Mouse (Mus musculus): Measurements from ENCODE around the gene Lyl1.

Gene Lyl1

GRCm38 (mm10) chr8:84723571-84723900, 22.3 kb downstream of the Lyl1 start:
- DNase-seq = no peak

GRCm38 (mm10) chr8:84724683-84725082, 23.4 kb downstream of the Lyl1 start:
- DNase-seq = no peak

- no peak for DNase-seq
Observed at GRCm38 (mm10) chr8:84725246-84725940, 24.1 kb downstream of the Lyl1 start.

- no peak for DNase-seq
Observed at GRCm38 (mm10) chr8:84725941-84726259, 24.6 kb downstream of the Lyl1 start.

GRCm38 (mm10) chr8:84728474-84728873, 27.2 kb downstream of the Lyl1 start:
- no peak for DNase-seq

- no peak for DNase-seq
Observed at GRCm38 (mm10) chr8:84729921-84730362, 28.7 kb downstream of the Lyl1 start.

- no peak for DNase-seq
Observed at GRCm38 (mm10) chr8:84730541-84731370, 29.5 kb downstream of the Lyl1 start.

- DNase-seq = no peak
Observed at GRCm38 (mm10) chr8:84731371-84732177, 30.3 kb downstream of the Lyl1 start.

- peak; percentile 66 for DNase-seq
Observed at GRCm38 (mm10) chr8:84732545-84732944, 31.3 kb downstream of the Lyl1 start.

- DNase-seq = no peak
Observed at GRCm38 (mm10) chr8:84732996-84733395, 31.7 kb downstream of the Lyl1 start.

- DNase-seq = no peak
Observed at GRCm38 (mm10) chr8:84733959-84734358, 32.7 kb downstream of the Lyl1 start.

- no peak for DNase-seq
Observed at GRCm38 (mm10) chr8:84734680-84735079, 33.4 kb downstream of the Lyl1 start.

GRCm38 (mm10) chr8:84735597-84735996, 34.3 kb downstream of the Lyl1 start:
- DNase-seq = no peak

- DNase-seq = no peak
Observed at GRCm38 (mm10) chr8:84736521-84736920, 35.3 kb downstream of the Lyl1 start.

GRCm38 (mm10) chr8:84737608-84738007, 36.4 kb downstream of the Lyl1 start:
- peak; percentile 73 for DNase-seq

GRCm38 (mm10) chr8:84738266-84738665, 37.0 kb downstream of the Lyl1 start:
- DNase-seq = no peak

- DNase-seq = no peak
Observed at GRCm38 (mm10) chr8:84738715-84739400, 37.6 kb downstream of the Lyl1 start.

GRCm38 (mm10) chr8:84739401-84739742, 38.1 kb downstream of the Lyl1 start:
- DNase-seq = no peak

- DNase-seq = no peak
Observed at GRCm38 (mm10) chr8:84740895-84741843, 39.9 kb downstream of the Lyl1 start.

- DNase-seq = no peak
Observed at GRCm38 (mm10) chr8:84742171-84743053, 41.2 kb downstream of the Lyl1 start.

- no peak for DNase-seq
Observed at GRCm38 (mm10) chr8:84743054-84743415, 41.8 kb downstream of the Lyl1 start.
